Mouse (Mus musculus) limb, embryonic 13.5 days (tissue): ENCODE data around the gene Arhgap31. TPM values are rescaled to one million over a fixed set of nuclear protein-coding genes. Genes with fewer than 3 reads are reported as not detected.

ENCODE experiments used
- ATAC-seq: fragments of 200-750 bp; cut with Nextera tagmentation; 2 replicates; pipeline ENCODE4 v1.8.0; 2017; ENCODE audit warnings: low read depth, moderate number of reproducible peaks, moderate TSS enrichment; ENCODE audit not compliant: low FRiP score
- H3K27ac ChIP-seq: fragments of 300-500 bp; sonication (generic); 2 replicates; pipeline ENCODE4 v1.5.1; 2015; ENCODE audit warnings: inconsistent platforms, mild to moderate bottlenecking, moderate library complexity
- H3K27me3 ChIP-seq: fragments of 300-500 bp; sonication (generic); 2 replicates; pipeline ENCODE4 v1.6.1; 2015; ENCODE audit warnings: mild to moderate bottlenecking, inconsistent platforms
- H3K36me3 ChIP-seq: fragments of 300-500 bp; sonication (generic); 2 replicates; pipeline ENCODE4 v1.6.1; 2015; ENCODE audit warnings: inconsistent platforms, mild to moderate bottlenecking, moderate library complexity
- H3K4me1 ChIP-seq: fragments of 300-500 bp; sonication (generic); 2 replicates; pipeline ENCODE4 v1.6.1; 2015; ENCODE audit warnings: inconsistent platforms
- H3K4me2 ChIP-seq: fragments of 300-500 bp; sonication (generic); replicated peaks from 2 replicates; pipeline ENCODE4 v1.6.1; 2015; ENCODE audit warnings: inconsistent platforms, mild to moderate bottlenecking, moderate library complexity
- H3K4me3 ChIP-seq: fragments of 300-500 bp; sonication (generic); 2 replicates; pipeline ENCODE4 v1.5.1; 2015; ENCODE audit warnings: moderate library complexity, mild to moderate bottlenecking, inconsistent platforms
- H3K9ac ChIP-seq: fragments of 300-500 bp; sonication (generic); 2 replicates; pipeline ENCODE4 v1.6.1; 2015; ENCODE audit warnings: mild to moderate bottlenecking, inconsistent platforms
- H3K9me3 ChIP-seq: fragments of 300-500 bp; sonication (generic); 2 replicates; pipeline ENCODE4 v1.6.1; 2016; ENCODE audit warnings: inconsistent platforms
- WGBS: fragments of 180-500 bp; shearing (Covaris S2); methylation state at CpG from one replicate; pipeline ENCODE4 v1.1.7; 2015; 5-methylcytosine and 5-hydroxymethylcytosine counted together
- polyA plus RNA-seq: library from polyadenylated mRNA; unstranded; fragments of >200 nt; fragmentation: Nextera tagmentation; extraction: Ambion mirVana; gene quantifications from 2 replicates; pipeline ENCODE4 v1.2.1, GENCODE M21; 2015

Gene Arhgap31
- polyA plus RNA-seq, 1 experiment from 2014 or later: 14.5 TPM

- H3K4me1 ChIP-seq: peaks cover 20% of the 10 kb centered on the region
- peaks cover 5% of the 10 kb centered on the region; the same call in 1 of the 2 replicates for H3K9me3 ChIP-seq
- WGBS: 80% methylated on average over 18 of the region's 18 CpGs
- H3K4me3 ChIP-seq: no peak overlapping the region
- H3K9ac ChIP-seq: no peak overlapping the region
- peaks cover 63% of the 10 kb centered on the region for H3K36me3 ChIP-seq
- no peaks in the 10 kb centered on the region for H3K27me3 ChIP-seq
- H3K4me2 ChIP-seq: no peak overlapping the region
- no peak for ATAC-seq
- H3K27ac ChIP-seq: no peak overlapping the region
These were observed 104.0 kb downstream of the Arhgap31 start for GRCm38 (mm10) chr16:38609092-38609491.

GRCm38 (mm10) chr16:38608687-38609086 lies 104.4 kb downstream of the Arhgap31 start:
- H3K27me3 ChIP-seq: no peaks in the 10 kb centered on the region
- H3K4me2 ChIP-seq: no peak overlapping the region
- H3K27ac ChIP-seq: no peak overlapping the region
- no peak for ATAC-seq
- peaks cover 67% of the 10 kb centered on the region for H3K36me3 ChIP-seq
- no peak overlapping the region for H3K9ac ChIP-seq
- H3K9me3 ChIP-seq: peaks cover 5% of the 10 kb centered on the region; the same call in 1 of the 2 replicates
- H3K4me3 ChIP-seq: no peak overlapping the region
- H3K4me1 ChIP-seq: peaks cover 16% of the 10 kb centered on the region
- 80% methylated on average over 12 of the region's 12 CpGs for WGBS

- peaks cover 89% of the 10 kb centered on the region for H3K36me3 ChIP-seq
- H3K9me3 ChIP-seq: peaks cover 5% of the 10 kb centered on the region; the same call in 1 of the 2 replicates
- no peak overlapping the region for H3K9ac ChIP-seq
- H3K4me1 ChIP-seq: no peaks in the 10 kb centered on the region
- no peaks in the 10 kb centered on the region for H3K27me3 ChIP-seq
- no peak for ATAC-seq
- 86% methylated on average over 7 of the region's 7 CpGs for WGBS
- no peak overlapping the region for H3K4me3 ChIP-seq
- no peak overlapping the region for H3K4me2 ChIP-seq
- H3K27ac ChIP-seq: no peak overlapping the region
These were observed 106.6 kb downstream of the Arhgap31 start for GRCm38 (mm10) chr16:38606509-38606908.

- Histone ChIP-seq H3K4me2 (no peak overlapping the region), H3K27ac (no peak overlapping the region), H3K36me3 (peaks cover 74% of the 10 kb centered on the region), H3K4me3 (no peak overlapping the region), H3K9me3 (no peaks in the 10 kb centered on the region), H3K4me1 (no peaks in the 10 kb centered on the region), H3K9ac (no peak overlapping the region), H3K27me3 (no peaks in the 10 kb centered on the region)
- ATAC-seq: no peak
- 49% methylated on average over 11 of the region's 11 CpGs for WGBS
These were observed 109.9 kb downstream of the Arhgap31 start for GRCm38 (mm10) chr16:38602989-38603804.

GRCm38 (mm10) chr16:38598986-38599680 lies 113.9 kb downstream of the Arhgap31 start:
- no peaks in the 10 kb centered on the region for H3K9me3 ChIP-seq
- no peaks in the 10 kb centered on the region for H3K27me3 ChIP-seq
- no peaks in the 10 kb centered on the region for H3K4me1 ChIP-seq
- no peak overlapping the region for H3K9ac ChIP-seq
- 52% methylated on average over 11 of the region's 11 CpGs for WGBS
- peaks cover 61% of the 10 kb centered on the region for H3K36me3 ChIP-seq
- ATAC-seq: no peak
- no peak overlapping the region for H3K27ac ChIP-seq
- H3K4me3 ChIP-seq: no peak overlapping the region
- no peak overlapping the region for H3K4me2 ChIP-seq

- Histone ChIP-seq H3K27me3 (no peaks in the 10 kb centered on the region), H3K27ac (no peak overlapping the region), H3K9ac (no peak overlapping the region), H3K4me2 (no peak overlapping the region), H3K4me1 (no peaks in the 10 kb centered on the region), H3K9me3 (no peaks in the 10 kb centered on the region), H3K4me3 (no peak overlapping the region), H3K36me3 (peaks cover 61% of the 10 kb centered on the region)
- no peak for ATAC-seq
- 90% methylated on average over 2 of the region's 2 CpGs for WGBS
These were observed 116.4 kb downstream of the Arhgap31 start for GRCm38 (mm10) chr16:38596651-38597050.

GRCm38 (mm10) chr16:38596099-38596498 lies 117.0 kb downstream of the Arhgap31 start:
- Histone ChIP-seq H3K4me3 (no peak overlapping the region), H3K27ac (no peak overlapping the region), H3K4me2 (no peak overlapping the region), H3K27me3 (no peaks in the 10 kb centered on the region), H3K36me3 (peaks cover 61% of the 10 kb centered on the region), H3K4me1 (no peaks in the 10 kb centered on the region), H3K9me3 (no peaks in the 10 kb centered on the region), H3K9ac (no peak overlapping the region)
- WGBS: 81% methylated on average over 2 of the region's 2 CpGs
- no peak for ATAC-seq

GRCm38 (mm10) chr16:38594435-38594834 lies 118.6 kb downstream of the Arhgap31 start:
- Histone ChIP-seq H3K4me3 (no peak overlapping the region), H3K4me1 (no peaks in the 10 kb centered on the region), H3K9me3 (no peaks in the 10 kb centered on the region), H3K27me3 (no peaks in the 10 kb centered on the region), H3K4me2 (no peak overlapping the region), H3K9ac (no peak overlapping the region), H3K27ac (no peak overlapping the region), H3K36me3 (peaks cover 64% of the 10 kb centered on the region)
- ATAC-seq: no peak
- WGBS: 85% methylated on average over 1 of the region's 1 CpGs

GRCm38 (mm10) chr16:38592946-38593345 lies 120.1 kb downstream of the Arhgap31 start:
- Histone ChIP-seq H3K27me3 (no peaks in the 10 kb centered on the region), H3K36me3 (peaks cover 75% of the 10 kb centered on the region), H3K4me2 (no peak overlapping the region), H3K4me1 (no peaks in the 10 kb centered on the region), H3K9ac (no peak overlapping the region), H3K9me3 (no peaks in the 10 kb centered on the region), H3K4me3 (no peak overlapping the region), H3K27ac (no peak overlapping the region)
- no peak for ATAC-seq
- 94% methylated on average over 4 of the region's 4 CpGs for WGBS

- Histone ChIP-seq H3K4me3 (no peak overlapping the region), H3K9me3 (no peaks in the 10 kb centered on the region), H3K4me2 (no peak overlapping the region), H3K27me3 (no peaks in the 10 kb centered on the region), H3K27ac (no peak overlapping the region), H3K36me3 (peaks cover 83% of the 10 kb centered on the region), H3K4me1 (no peaks in the 10 kb centered on the region), H3K9ac (no peak overlapping the region)
- 85% methylated on average over 12 of the region's 12 CpGs for WGBS
- no peak for ATAC-seq
These were observed 120.9 kb downstream of the Arhgap31 start for GRCm38 (mm10) chr16:38592026-38592678.

GRCm38 (mm10) chr16:38591506-38591905 lies 121.6 kb downstream of the Arhgap31 start:
- ATAC-seq: no peak
- no peak overlapping the region for H3K4me3 ChIP-seq
- 85% methylated on average over 3 of the region's 3 CpGs for WGBS
- H3K9me3 ChIP-seq: no peaks in the 10 kb centered on the region
- H3K27me3 ChIP-seq: no peaks in the 10 kb centered on the region
- H3K27ac ChIP-seq: no peak overlapping the region
- no peaks in the 10 kb centered on the region for H3K4me1 ChIP-seq
- H3K36me3 ChIP-seq: peaks cover 89% of the 10 kb centered on the region
- H3K9ac ChIP-seq: no peak overlapping the region
- no peak overlapping the region for H3K4me2 ChIP-seq

GRCm38 (mm10) chr16:38587572-38587971 lies 125.5 kb downstream of the Arhgap31 start:
- H3K4me3 ChIP-seq: no peak overlapping the region
- H3K9me3 ChIP-seq: no peaks in the 10 kb centered on the region
- H3K36me3 ChIP-seq: peaks cover 92% of the 10 kb centered on the region
- no peak for ATAC-seq
- H3K4me1 ChIP-seq: no peaks in the 10 kb centered on the region
- WGBS: 71% methylated on average over 4 of the region's 4 CpGs
- H3K9ac ChIP-seq: no peak overlapping the region
- H3K27me3 ChIP-seq: no peaks in the 10 kb centered on the region
- H3K27ac ChIP-seq: no peak overlapping the region; the same call in 1 of the 2 replicates
- no peak overlapping the region for H3K4me2 ChIP-seq
